Mouse (Mus musculus) C2C12 (cell line): ENCODE results near the gene Arl5c. TPM values are rescaled to one million over a fixed set of nuclear protein-coding genes. Genes with fewer than 3 reads are reported as not detected.

Source experiments
- H3K27me3 ChIP-seq: one replicate; pipeline ENCODE4 v1.6.1; 2011; ENCODE audit not compliant: control insufficient read depth, insufficient read depth, insufficient read length
- H3K36me3 ChIP-seq: one replicate; pipeline ENCODE4 v1.6.1; 2011; ENCODE audit not compliant: control insufficient read depth, insufficient read depth
- H3K4me3 ChIP-seq: one replicate; pipeline ENCODE4 v1.5.1; 2011; ENCODE audit warnings: mild to moderate bottlenecking, control low read depth; ENCODE audit not compliant: poor library complexity, insufficient read depth, severe bottlenecking
- H3K79me2 ChIP-seq: one replicate; pipeline ENCODE4 v1.6.1; 2011; ENCODE audit not compliant: control insufficient read depth, insufficient read depth
- H3K79me3 ChIP-seq: one replicate; pipeline ENCODE4 v1.6.1; 2011; ENCODE audit warnings: low read depth, control low read depth
- H3ac ChIP-seq: one replicate; pipeline ENCODE3; 2011; ENCODE audit warnings: low read depth; ENCODE audit not compliant: control insufficient read depth, insufficient read length
- CEBPB ChIP-seq: IDR thresholded peaks from one replicate; pipeline ENCODE4 v1.6.1; 2011; ENCODE audit warnings: low read depth, mild to moderate bottlenecking, control low read depth, moderate library complexity
- CTCF ChIP-seq: IDR thresholded peaks from one replicate; pipeline ENCODE4 v1.5.1; 2011; ENCODE audit not compliant: control insufficient read depth, insufficient read depth, insufficient read length
- FOSL1 ChIP-seq: IDR thresholded peaks from one replicate; pipeline ENCODE4 v1.8.0; 2011; ENCODE audit warnings: mild to moderate bottlenecking, low read length; ENCODE audit not compliant: poor library complexity, insufficient read depth, severe bottlenecking
- MAX ChIP-seq: IDR thresholded peaks from one replicate; pipeline ENCODE4 v1.6.1; 2011; ENCODE audit warnings: mild to moderate bottlenecking, control low read depth
- MYOD1 ChIP-seq: IDR thresholded peaks from one replicate; pipeline ENCODE4 v1.6.1; 2011; ENCODE audit warnings: low read depth; ENCODE audit not compliant: control insufficient read depth, insufficient read length
- MYOG ChIP-seq: IDR thresholded peaks from one replicate; pipeline ENCODE4 v1.6.1; 2011; ENCODE audit not compliant: control insufficient read depth, insufficient read length; ENCODE audit errors: extremely low read depth
- USF1 ChIP-seq: IDR thresholded peaks from one replicate; pipeline ENCODE4 v1.6.1; 2011; ENCODE audit warnings: low read depth, mild to moderate bottlenecking, control low read depth, moderate library complexity
- polyA plus RNA-seq: library from polyadenylated mRNA; unstranded; fragments of >200 nt; fragmentation: generic; extraction: Trizol; gene quantifications from one replicate; pipeline ENCODE4 v1.2.1, GENCODE M21; 2012; ENCODE audit warnings: missing spikeins

Gene Arl5c
- polyA plus RNA-seq, 1 experiment, result 0.54 TPM

DNA sequence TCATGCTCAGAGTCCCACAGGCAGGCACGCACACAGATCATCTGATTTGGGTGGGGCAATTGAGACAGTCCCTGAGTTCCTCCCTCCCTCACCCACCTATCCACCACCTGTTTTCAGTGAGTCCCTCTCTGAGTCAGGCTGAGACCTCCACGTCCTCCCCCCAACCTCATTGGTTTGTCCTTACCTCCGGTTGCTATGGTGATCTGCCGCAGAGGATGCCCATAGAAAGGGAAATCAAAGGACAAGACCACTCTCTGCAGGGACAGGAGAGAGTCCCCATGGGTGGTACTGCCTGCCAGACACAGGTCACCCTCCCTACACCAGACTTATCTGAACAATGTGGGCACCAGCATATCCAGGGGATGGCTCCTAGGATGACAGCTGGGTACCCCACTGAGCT lies 40.1 kb downstream of the Arl5c start:
- no peaks in the 10 kb centered on the region for H3K27me3 ChIP-seq
- H3K79me3 ChIP-seq, result no peaks in the 10 kb centered on the region
- H3K36me3 ChIP-seq, result no peaks in the 10 kb centered on the region
- H3K79me2 ChIP-seq, result no peaks in the 10 kb centered on the region
- no peak overlapping the region for H3ac ChIP-seq
- H3K4me3 ChIP-seq, result no peak overlapping the region
- TF ChIP-seq MAX, result no peak
- TF ChIP-seq CTCF, result no peak
- no peak for TF ChIP-seq CEBPB
- TF ChIP-seq USF1, result no peak

DNA sequence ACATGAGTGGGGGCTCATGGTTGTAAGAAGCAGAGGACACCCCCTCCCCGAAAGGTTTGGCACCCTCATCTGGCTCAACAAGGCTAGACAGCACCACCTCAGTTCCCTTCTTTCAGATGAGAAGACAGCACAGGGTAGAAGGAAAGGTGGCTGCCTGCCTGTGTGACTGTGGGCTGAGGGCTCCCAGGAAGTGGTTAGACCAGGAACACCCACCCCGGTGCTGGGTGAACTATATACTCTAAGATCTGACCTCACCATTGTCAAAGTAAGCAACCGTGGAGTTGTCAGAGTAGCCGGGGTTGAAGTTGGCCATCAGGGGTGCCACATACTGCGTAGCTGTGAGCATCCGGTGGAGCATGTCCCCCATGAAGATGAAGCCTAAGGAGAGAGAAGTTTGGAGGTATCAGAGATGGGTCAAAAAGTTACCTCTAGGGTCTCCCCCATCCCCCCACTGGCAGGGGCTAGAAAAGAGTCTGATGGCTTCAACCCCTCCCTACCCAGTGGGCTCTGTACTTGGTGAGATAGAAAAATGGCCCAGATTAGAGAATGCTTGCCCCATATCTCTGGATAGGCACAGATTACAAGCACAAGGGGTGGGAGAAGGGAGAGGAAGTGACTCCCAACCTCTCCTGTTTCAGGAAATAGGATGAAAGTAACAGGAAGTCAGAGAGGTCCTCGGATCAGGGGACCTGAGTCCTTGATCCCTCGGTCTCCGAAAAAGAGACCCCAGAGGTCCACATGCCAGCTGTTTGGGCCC lies 40.7 kb downstream of the Arl5c start:
- no peak overlapping the region for H3ac ChIP-seq
- no peaks in the 10 kb centered on the region for H3K27me3 ChIP-seq
- no peaks in the 10 kb centered on the region for H3K79me3 ChIP-seq
- no peak overlapping the region for H3K4me3 ChIP-seq
- H3K79me2 ChIP-seq, result no peaks in the 10 kb centered on the region
- no peak for TF ChIP-seq MYOG
- no peak for TF ChIP-seq CEBPB
- TF ChIP-seq MAX, result no peak
- TF ChIP-seq USF1, result no peak
- no peak for TF ChIP-seq MYOD1
- no peak for TF ChIP-seq FOSL1
- TF ChIP-seq CTCF, result no peak
- no peaks in the 10 kb centered on the region for H3K36me3 ChIP-seq

DNA sequence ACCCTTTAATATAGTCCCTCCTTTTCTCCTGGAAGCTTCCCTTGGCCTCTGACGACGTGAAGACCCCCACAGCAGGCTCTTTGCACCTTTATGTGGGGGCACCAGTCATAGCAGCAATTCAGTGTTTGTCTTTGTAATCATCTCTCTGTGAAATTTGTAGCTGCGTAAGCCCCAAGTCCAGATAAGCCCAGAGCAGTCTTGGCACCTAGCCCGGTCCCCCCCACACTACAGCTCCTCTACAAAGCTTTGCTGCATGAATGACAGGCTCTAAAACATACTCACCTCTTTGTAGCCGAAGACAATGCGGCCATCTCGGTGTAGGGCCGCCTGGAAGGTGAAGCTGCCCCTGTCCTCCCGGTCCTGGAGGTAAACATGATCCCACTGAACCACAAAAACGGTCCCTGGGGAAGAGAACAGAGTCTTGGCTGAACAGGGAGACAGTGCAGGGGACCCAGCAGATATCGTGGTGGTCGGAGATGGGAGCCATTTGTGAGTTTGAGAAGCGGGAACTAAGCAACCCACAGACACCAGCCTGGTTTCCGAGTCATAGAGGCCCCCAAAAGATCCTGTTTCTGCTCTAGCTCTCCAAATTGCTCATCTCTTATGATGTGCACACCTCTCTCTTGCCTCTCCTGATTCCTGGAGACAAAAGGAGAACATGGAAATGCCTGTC lies 41.4 kb downstream of the Arl5c start:
- no peaks in the 10 kb centered on the region for H3K27me3 ChIP-seq
- H3K4me3 ChIP-seq, result no peak overlapping the region
- no peaks in the 10 kb centered on the region for H3K36me3 ChIP-seq
- no peaks in the 10 kb centered on the region for H3K79me2 ChIP-seq
- TF ChIP-seq CEBPB, result no peak
- TF ChIP-seq CTCF, result no peak
- TF ChIP-seq MYOD1, result no peak
- no peak for TF ChIP-seq MYOG
- TF ChIP-seq MAX, result no peak
- TF ChIP-seq USF1, result no peak
- TF ChIP-seq FOSL1, result no peak
- H3K79me3 ChIP-seq, result no peaks in the 10 kb centered on the region
- no peak overlapping the region for H3ac ChIP-seq

DNA sequence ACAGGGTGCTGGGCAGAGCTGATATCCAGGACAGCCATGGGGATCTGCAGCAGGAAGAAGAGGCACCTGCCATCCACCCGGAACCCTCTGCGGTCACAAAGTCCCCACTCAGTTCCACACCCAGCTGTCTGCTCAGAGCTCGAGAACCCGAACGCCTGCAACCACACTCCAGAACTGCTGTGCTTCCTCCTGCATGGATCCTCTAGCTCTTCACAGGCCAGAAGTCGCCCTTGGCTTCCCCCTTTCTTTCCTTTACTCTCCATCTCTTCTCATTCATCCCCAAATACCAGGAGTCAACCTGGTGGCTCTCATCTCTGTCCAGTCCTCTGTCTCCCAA lies 42.1 kb downstream of the Arl5c start:
- Histone ChIP-seq H3K4me3 (no peak overlapping the region), H3K79me3 (no peaks in the 10 kb centered on the region), H3K27me3 (no peaks in the 10 kb centered on the region), H3K36me3 (no peaks in the 10 kb centered on the region), H3ac (no peak overlapping the region), H3K79me2 (no peaks in the 10 kb centered on the region)
- TF ChIP-seq CTCF, result no peak
- no peak for TF ChIP-seq FOSL1
- TF ChIP-seq MYOG, result no peak
- TF ChIP-seq USF1, result no peak
- no peak for TF ChIP-seq MYOD1
- no peak for TF ChIP-seq MAX
- no peak for TF ChIP-seq CEBPB

DNA sequence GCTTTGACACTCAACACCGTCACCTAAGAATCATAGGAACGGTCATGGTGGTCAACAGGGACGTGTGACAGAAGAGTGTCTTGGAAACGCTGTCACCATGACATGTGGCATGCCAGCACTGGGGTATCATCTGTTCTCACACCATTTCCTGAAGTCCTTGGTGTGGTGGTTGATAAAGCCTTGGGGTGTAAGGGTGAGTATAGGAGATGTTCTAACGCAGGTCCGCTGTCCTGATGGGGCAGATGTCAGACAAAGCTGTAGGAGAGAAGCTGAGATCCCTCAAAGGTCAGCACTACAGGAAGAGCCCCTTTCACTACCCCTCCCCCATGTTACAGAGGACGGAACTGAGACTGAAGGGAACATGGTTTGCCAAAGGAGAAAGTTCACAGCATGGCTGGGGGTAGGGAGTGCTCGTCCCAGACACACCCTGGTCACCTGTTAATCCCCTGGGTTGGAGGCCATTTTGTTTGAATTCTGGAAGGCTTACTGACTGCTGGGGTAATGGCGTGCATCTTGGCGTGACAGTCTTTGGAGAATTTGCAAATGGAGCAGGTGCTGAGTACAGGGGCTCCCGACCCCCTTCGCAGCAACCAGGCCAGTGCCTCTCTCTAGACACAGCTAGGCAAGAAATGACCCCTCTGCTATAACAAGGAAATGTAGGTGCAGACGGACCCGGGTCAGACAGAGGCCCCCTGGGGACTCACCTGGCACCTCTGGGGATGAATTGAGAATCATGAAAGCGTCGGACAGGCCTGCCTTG lies 42.6 kb downstream of the Arl5c start:
- no peaks in the 10 kb centered on the region for H3K36me3 ChIP-seq
- H3K79me2 ChIP-seq, result no peaks in the 10 kb centered on the region
- no peaks in the 10 kb centered on the region for H3K79me3 ChIP-seq
- no peaks in the 10 kb centered on the region for H3K27me3 ChIP-seq
- H3ac ChIP-seq, result no peak overlapping the region
- no peak overlapping the region for H3K4me3 ChIP-seq
- TF ChIP-seq MYOG (no peak), CTCF (no peak), CEBPB (no peak), USF1 (no peak), MYOD1 (no peak), MAX (no peak), FOSL1 (no peak)
